Mouse (Mus musculus) cerebellum, postnatal 25 days (tissue): ENCODE data around the gene 9130409I23Rik.
A peak's percentile ranks its signal among the peaks of the same experiment; 100 is the strongest.
"Not testable (repeated sequence)": the region's sequence is repeated elsewhere in the genome, so short reads cannot be mapped to it uniquely, and the experiment has no call there.

Experiments
- DNase-seq, 2 experiments: peaks; one replicate each; pipeline ENCODE4 v3.0.0; 2021; ENCODE audit warnings: mixed read lengths in 2 of 2

The 9130409I23Rik gene

GRCm38 (mm10) chr1:181035015-181035778, 15.8 kb upstream of the 9130409I23Rik start:
- DNase-seq: not testable (repeated sequence)

GRCm38 (mm10) chr1:181037623-181038022, 13.4 kb upstream of the 9130409I23Rik start:
- peak in 1 of 2 experiments; percentile 33 for DNase-seq

- DNase-seq: peak; percentile 29 to 59
Observed at GRCm38 (mm10) chr1:181039652-181040051, 11.4 kb upstream of the 9130409I23Rik start.

- no peak for DNase-seq
Observed at GRCm38 (mm10) chr1:181047520-181047919, 3.5 kb upstream of the 9130409I23Rik start.

- no peak for DNase-seq
Observed at GRCm38 (mm10) chr1:181049328-181049842, 1.7 kb upstream of the 9130409I23Rik start.

GRCm38 (mm10) chr1:181052898-181053297, 1.9 kb downstream of the 9130409I23Rik start:
- no peak for DNase-seq

- DNase-seq: no peak
Observed at GRCm38 (mm10) chr1:181061784-181062485, 10.9 kb downstream of the 9130409I23Rik start.

- peak; percentile 60 to 75 for DNase-seq
Observed at GRCm38 (mm10) chr1:181063991-181064390, 13.0 kb downstream of the 9130409I23Rik start.

GRCm38 (mm10) chr1:181064648-181065047, 13.6 kb downstream of the 9130409I23Rik start:
- peak; percentile 30 to 55 for DNase-seq

- no peak for DNase-seq
Observed at GRCm38 (mm10) chr1:181068344-181068743, 17.3 kb downstream of the 9130409I23Rik start.

GRCm38 (mm10) chr1:181069671-181070070, 18.6 kb downstream of the 9130409I23Rik start:
- DNase-seq: no peak

- no peak for DNase-seq
Observed at GRCm38 (mm10) chr1:181073075-181073474, 22.0 kb downstream of the 9130409I23Rik start.

- DNase-seq: no peak
Observed at GRCm38 (mm10) chr1:181084021-181084420, 33.0 kb downstream of the 9130409I23Rik start.

GRCm38 (mm10) chr1:181090048-181090447, 39.0 kb downstream of the 9130409I23Rik start:
- DNase-seq: peak in 1 of 2 experiments; percentile 9
